Mouse (Mus musculus) cerebellum, adult 2 months (tissue): ENCODE measurements around the gene Ufc1.

Experiments used
- CTCF ChIP-seq: fragments of 200-500 bp; IDR thresholded peaks from 2 replicates; pipeline ENCODE4 v1.5.1; 2011; ENCODE audit warnings: low read depth, mild to moderate bottlenecking, control low read depth, low read length, moderate library complexity, borderline replicate concordance; ENCODE audit not compliant: insufficient read depth
- POLR2A ChIP-seq: fragments of 200-500 bp; IDR thresholded peaks from 2 replicates; pipeline ENCODE4 v1.6.1; 2011; ENCODE audit warnings: low read length, control low read depth, borderline replicate concordance; ENCODE audit not compliant: insufficient read depth

- no peak for TF ChIP-seq POLR2A
- no peak for TF ChIP-seq CTCF
These were observed 9.5 kb downstream of the Ufc1 start for GRCm38 (mm10) chr1:171285096-171285892.
